Comparison of ENCODE assay signal across 29 mouse cellular contexts in the genomic region with DNA sequence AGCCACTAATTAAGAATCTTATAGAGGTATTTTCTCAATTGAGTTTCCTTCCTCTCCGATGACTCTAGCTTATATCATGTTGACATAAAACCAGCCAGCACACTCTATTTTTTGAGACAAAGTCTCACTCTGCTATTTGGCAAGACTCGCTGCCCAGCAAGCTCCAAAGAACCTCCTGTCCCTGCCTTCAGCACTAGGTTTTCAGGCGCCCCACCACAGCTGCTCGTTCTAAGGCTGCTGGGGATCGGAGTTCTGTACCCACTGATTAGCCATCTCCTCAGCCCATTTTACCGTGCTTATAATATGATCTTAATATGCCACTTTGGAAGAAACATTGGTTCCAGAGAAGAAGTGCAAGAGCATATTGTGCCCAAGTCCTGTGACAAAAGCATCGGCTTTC. TPM values are rescaled to one million over a fixed set of nuclear protein-coding genes. Genes with fewer than 3 reads are reported as not detected.
A peak's percentile ranks its signal among the peaks of the same experiment; 100 is the strongest.
DNase-seq lines count a peak whose midpoint lies in the region; ATAC-seq and TF ChIP-seq lines count a peak whose summit lies in the region.
"Had no signal": no experiment of that assay in that cellular context is flagged by ENCODE, and none has a peak within 500 bp of the region (broad histone marks: within the 10 kb centered on the region; RNA-seq: fewer than 3 reads in every experiment).

No protein-coding gene starts in this region.

- no peak for DNase-seq in frontal cortex, postnatal 25 days (ENCODE audit: low spot score in 2 of 2)
- DNase-seq in heart, embryonic 10.5 days (ENCODE audit: low spot score) = peak; percentile 56
- DNase-seq in heart, postnatal 25 days (ENCODE audit: low spot score) = no peak
- DNase-seq in liver, postnatal 0 days = no peak
- no peak for DNase-seq in cerebellum, postnatal 4 days (ENCODE audit: low spot score in 2 of 2)
- DNase-seq: adrenal gland, adult 8-10 months; adrenal gland, postnatal 14 days; adrenal gland, postnatal 36 days; B cell, adult 2 months; cerebellum, adult 11-12 months; cerebellum, adult 2 months; cerebellum, adult 9-10 months; cerebellum, postnatal 10 days; cerebellum, postnatal 25 days; embryo, embryonic 11 days had no signal

- H3K4me3 ChIP-seq in heart, embryonic 10.5 days = no peak overlapping the region
- H3K4me3 ChIP-seq in liver, postnatal 0 days (ENCODE audit: low read depth, low read length) = no peak overlapping the region
- no peak overlapping the region for H3K4me3 ChIP-seq in liver, embryonic 12.5 days
- H3K4me3 ChIP-seq in stomach, embryonic 16.5 days (replicated peaks; ENCODE audit: low read length) = no peak overlapping the region
- H3K4me3 ChIP-seq: embryonic facial prominence, embryonic 13.5 days; embryonic facial prominence, embryonic 15.5 days; erythroblast, embryonic 14.5 days; forebrain, embryonic 10.5 days; forebrain, embryonic 12.5 days had no signal

- ATAC-seq in frontal cortex, adult (ENCODE audit: low TSS enrichment) = peak; percentile 41; the same call in 1 of the 2 replicates
- ATAC-seq in liver, postnatal 0 days = no peak
- no peak for ATAC-seq in liver, embryonic 12.5 days
- no peak for ATAC-seq in stomach, embryonic 16.5 days (ENCODE audit: insufficient read depth, low FRiP score)
- ATAC-seq: activated CD4-positive, CD25-positive, alpha-beta regulatory T cell, adult 4 months; CD4-positive, CD25-positive, alpha-beta regulatory T cell, adult 4 months; forebrain, embryonic 14.5 days; Patski had no signal

- H3K9ac ChIP-seq in liver, postnatal 0 days (replicated peaks) = no peak overlapping the region
- H3K9ac ChIP-seq in liver, embryonic 12.5 days = no peak overlapping the region
- H3K9ac ChIP-seq in stomach, embryonic 16.5 days (ENCODE audit: low read length) = no peak overlapping the region
- H3K9ac ChIP-seq: embryonic facial prominence, embryonic 13.5 days; embryonic facial prominence, embryonic 15.5 days; forebrain, embryonic 12.5 days had no signal

- no peaks in the 10 kb centered on the region for H3K27me3 ChIP-seq in heart, embryonic 10.5 days (ENCODE audit: insufficient read depth, poor library complexity, severe bottlenecking)
- H3K27me3 ChIP-seq in liver, postnatal 0 days (ENCODE audit: insufficient read depth, low read length) = no peaks in the 10 kb centered on the region
- no peaks in the 10 kb centered on the region for H3K27me3 ChIP-seq in liver, embryonic 12.5 days (replicated peaks)
- H3K27me3 ChIP-seq in stomach, embryonic 16.5 days (ENCODE audit: control insufficient read depth, insufficient read depth, low read length) = no peaks in the 10 kb centered on the region
- H3K27me3 ChIP-seq: CH12.LX; embryonic facial prominence, embryonic 13.5 days; embryonic facial prominence, embryonic 15.5 days; forebrain, embryonic 12.5 days; Patski had no signal

- no peaks in the 10 kb centered on the region for H3K36me3 ChIP-seq in heart, embryonic 10.5 days
- H3K36me3 ChIP-seq in liver, postnatal 0 days (replicated peaks; ENCODE audit: insufficient read depth, low read length) = no peaks in the 10 kb centered on the region
- no peaks in the 10 kb centered on the region for H3K36me3 ChIP-seq in liver, embryonic 12.5 days
- no peaks in the 10 kb centered on the region for H3K36me3 ChIP-seq in stomach, embryonic 16.5 days (ENCODE audit: control insufficient read depth, insufficient read depth, low read length)
- H3K36me3 ChIP-seq: embryonic facial prominence, embryonic 13.5 days; embryonic facial prominence, embryonic 15.5 days; forebrain, embryonic 10.5 days; forebrain, embryonic 12.5 days; G1E had no signal

- TF ChIP-seq EP300 in liver, postnatal 0 days (IDR thresholded peaks at IDR 0.05; ENCODE audit: low read depth) = no peak

- no peak overlapping the region for H3K27ac ChIP-seq in heart, embryonic 10.5 days
- peak overlapping the region; percentile 39; the same call in 1 of the 2 replicates for H3K27ac ChIP-seq in liver, postnatal 0 days (ENCODE audit: low read depth)
- no peak overlapping the region for H3K27ac ChIP-seq in liver, embryonic 12.5 days
- H3K27ac ChIP-seq in stomach, embryonic 16.5 days (ENCODE audit: low read length) = peak overlapping the region; percentile 25; the same call in 1 of the 2 replicates
- H3K27ac ChIP-seq: embryonic facial prominence, embryonic 13.5 days; embryonic facial prominence, embryonic 15.5 days; forebrain, embryonic 10.5 days; forebrain, embryonic 12.5 days had no signal

- no peaks in the 10 kb centered on the region for H3K9me3 ChIP-seq in heart, embryonic 10.5 days
- no peaks in the 10 kb centered on the region for H3K9me3 ChIP-seq in liver, postnatal 0 days (ENCODE audit: low read length)
- H3K9me3 ChIP-seq in liver, embryonic 12.5 days (replicated peaks) = no peaks in the 10 kb centered on the region
- no peaks in the 10 kb centered on the region for H3K9me3 ChIP-seq in stomach, embryonic 16.5 days (replicated peaks; ENCODE audit: control insufficient read depth, low read length)
- H3K9me3 ChIP-seq: embryonic facial prominence, embryonic 13.5 days; embryonic facial prominence, embryonic 15.5 days; forebrain, embryonic 10.5 days; forebrain, embryonic 12.5 days; G1E had no signal

- 89% methylated on average over 7 of the region's 7 CpGs for WGBS in heart, embryonic 10.5 days
- 75% methylated on average over 7 of the region's 7 CpGs for WGBS in liver, postnatal 0 days (ENCODE audit: insufficient replicate concordance)
- WGBS in liver, embryonic 12.5 days (ENCODE audit: insufficient replicate concordance) = 78% methylated on average over 7 of the region's 7 CpGs
- 85% methylated on average over 7 of the region's 7 CpGs for WGBS in stomach, embryonic 16.5 days

- H3K4me2 ChIP-seq in liver, postnatal 0 days (ENCODE audit: low read depth, low read length) = no peak overlapping the region
- H3K4me2 ChIP-seq in liver, embryonic 12.5 days = no peak overlapping the region
- H3K4me2 ChIP-seq in stomach, embryonic 16.5 days (ENCODE audit: low read depth, low read length) = no peak overlapping the region
- H3K4me2 ChIP-seq: embryonic facial prominence, embryonic 13.5 days; embryonic facial prominence, embryonic 15.5 days; forebrain, embryonic 12.5 days had no signal

- intact Hi-C loops in heart, postnatal 25 days (cut with DNase I) = no loop called here

- no peak for TF ChIP-seq CTCF in liver, postnatal 0 days (IDR thresholded peaks at IDR 0.05; ENCODE audit: low read depth)

- 0 out of 2 replicates have a peak, but pooled peaks cover 4% of the 10 kb centered on the region for H3K4me1 ChIP-seq in heart, embryonic 10.5 days
- H3K4me1 ChIP-seq in liver, postnatal 0 days (ENCODE audit: insufficient read depth) = peaks cover 15% of the 10 kb centered on the region
- no peaks in the 10 kb centered on the region for H3K4me1 ChIP-seq in liver, embryonic 12.5 days
- H3K4me1 ChIP-seq in stomach, embryonic 16.5 days (ENCODE audit: control insufficient read depth, insufficient read depth, low read length) = peaks cover 4% of the 10 kb centered on the region; the same call in 1 of the 2 replicates
- H3K4me1 ChIP-seq: embryonic facial prominence, embryonic 15.5 days had no signal

RNA-seq across cellular contexts. Expression of a gene that starts 26.3 kb away (rescaled TPM):
- 60.0 and 60.9 TPM in 2 replicates for polyA plus RNA-seq in heart, embryonic 10.5 days (2016; fragmentation: Nextera tagmentation; extraction: Ambion mirVana)
- 10 to 100 TPM; 44.5 TPM for total RNA-seq in heart, postnatal 25 days (2021)
- 39.0 and 39.4 TPM in 2 replicates for polyA plus RNA-seq in liver, postnatal 0 days (2015; fragmentation: Nextera tagmentation; extraction: Ambion mirVana)
- 30.9 and 35.0 TPM in 2 replicates for polyA plus RNA-seq in liver, embryonic 12.5 days (2016; fragmentation: Nextera tagmentation; extraction: Ambion mirVana)
- 132 and 149 TPM in 2 replicates for polyA plus RNA-seq in stomach, embryonic 16.5 days (2015; fragmentation: Nextera tagmentation; extraction: Ambion mirVana)
- polyA plus RNA-seq: G1E had no signal

Comparison
In these comparisons a context has a peak if more than half of its experiments do, and no peak if none do; other contexts are left out.
1. H3K27ac ChIP-seq: peak in liver, postnatal 0 days (single experiment) and stomach, embryonic 16.5 days (single experiment); none in heart, embryonic 10.5 days (single experiment) and liver, embryonic 12.5 days (single experiment).